Mouse (Mus musculus) NIH3T3 (cell line): ENCODE results near the gene Cadps2.

ENCODE experiments used
- DNase-seq: peaks from one replicate; pipeline ENCODE4 v3.0.0-alpha.2; 2012; ENCODE audit warnings: low read depth

Cadps2 gene

DNA sequence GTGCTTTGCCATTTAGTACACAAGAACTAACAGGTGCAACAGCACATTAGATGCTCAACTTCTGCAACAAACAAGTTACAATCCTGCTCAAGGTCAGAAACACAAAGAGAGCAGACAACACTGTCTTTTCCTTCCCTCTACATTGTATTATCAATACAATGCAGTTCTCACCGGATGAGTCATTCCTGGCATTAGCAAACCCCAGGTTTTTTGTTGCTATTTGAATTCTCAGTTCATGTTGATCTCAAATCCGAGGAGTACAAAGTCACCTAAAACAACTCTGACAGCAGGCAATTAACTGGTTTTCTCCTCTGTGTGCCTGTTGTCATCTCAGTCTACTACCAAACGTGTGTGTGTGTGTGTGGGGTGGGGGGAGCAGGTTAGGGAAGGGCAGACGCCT lies 483.1 kb downstream of the Cadps2 start:
- DNase-seq, result no peak

DNA sequence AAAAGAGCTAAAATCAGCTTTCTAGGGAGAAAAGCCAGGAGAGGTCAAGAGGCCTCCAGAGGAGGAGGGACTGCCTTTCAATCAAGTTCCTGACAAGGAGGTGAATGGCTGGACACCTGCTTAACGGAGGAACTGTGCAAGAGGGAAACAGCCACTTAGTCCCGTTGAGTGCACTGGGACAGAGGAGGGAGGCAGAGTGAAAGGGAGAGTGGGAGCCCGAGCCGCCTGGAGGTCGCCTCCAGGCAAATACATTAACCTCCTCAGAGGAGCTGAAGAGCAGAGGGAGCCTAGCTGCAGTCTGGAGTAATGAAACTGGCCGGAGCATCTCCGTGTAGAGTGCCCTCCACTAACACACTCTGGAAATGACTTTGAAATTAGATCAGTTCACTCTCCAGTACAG lies 485.7 kb downstream of the Cadps2 start:
- DNase-seq, result no peak

DNA sequence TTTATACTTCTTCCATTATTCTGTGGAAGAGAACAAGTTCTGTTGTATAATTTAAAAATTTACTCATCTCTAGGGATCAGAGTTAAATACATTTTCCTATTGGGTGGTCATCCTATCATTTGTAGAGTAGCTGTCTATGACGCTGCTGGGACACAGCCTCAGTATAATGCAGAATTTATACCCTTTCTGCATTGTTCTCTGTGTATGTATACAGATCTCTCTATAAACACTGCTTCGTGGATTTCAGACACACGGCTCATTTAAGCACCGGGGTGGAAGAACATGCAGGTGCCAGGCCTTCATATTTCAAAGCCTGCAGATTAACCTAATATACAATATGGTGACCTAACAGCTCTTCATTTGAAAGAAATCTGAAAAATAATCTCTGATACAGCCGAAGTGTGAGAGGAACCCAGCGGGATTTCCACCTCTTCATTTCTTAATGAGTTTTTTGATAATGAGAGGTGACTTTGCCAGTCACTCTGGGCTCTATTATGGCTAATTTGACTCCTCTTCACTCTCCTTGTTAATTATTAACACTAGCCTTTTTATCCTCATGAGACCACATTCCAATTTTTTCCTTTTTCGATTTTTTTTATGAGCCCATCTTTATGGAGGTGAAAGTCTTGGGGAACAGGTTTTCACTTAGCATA lies 501.7 kb downstream of the Cadps2 start:
- DNase-seq, result no peak

DNA sequence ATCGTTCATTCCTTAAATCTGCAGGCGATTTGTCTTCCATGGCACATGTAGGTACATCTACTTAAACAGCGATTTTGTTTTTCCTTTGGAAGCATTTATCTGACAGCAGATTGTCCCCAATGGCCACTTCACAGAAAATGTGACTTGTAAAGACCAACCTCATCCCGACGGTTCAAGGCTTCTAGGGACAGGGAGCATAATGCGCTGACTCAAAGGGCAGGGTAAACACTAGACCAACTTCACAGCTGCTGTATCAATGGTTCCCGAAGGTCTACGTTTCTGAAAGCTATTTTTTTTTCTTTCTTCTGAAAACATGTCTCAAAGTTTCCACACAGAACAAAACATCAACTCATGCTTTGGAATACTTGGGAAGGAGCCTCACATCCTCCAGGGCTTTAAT lies 524.3 kb downstream of the Cadps2 start:
- no peak for DNase-seq

DNA sequence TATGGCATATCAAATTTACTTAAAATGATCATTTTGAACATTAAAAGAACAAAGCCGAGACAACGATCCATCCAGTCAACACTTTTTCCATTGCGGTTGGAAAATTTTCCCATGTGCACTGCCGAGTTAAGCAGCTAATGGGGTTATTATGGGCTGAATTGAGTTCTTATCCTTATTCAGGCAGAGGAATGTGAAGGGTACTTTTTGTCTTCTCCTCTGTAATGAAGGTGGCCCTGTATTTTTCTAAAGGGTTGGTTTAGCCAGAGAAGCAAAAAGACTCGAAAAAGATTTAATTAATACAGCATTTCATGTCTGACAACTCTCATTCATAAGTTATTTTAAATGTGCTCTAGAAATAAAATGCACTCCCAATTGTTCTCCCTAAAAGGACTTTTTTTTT lies 524.9 kb downstream of the Cadps2 start:
- no peak for DNase-seq

- DNase-seq, result no peak
These were observed 533.2 kb downstream of the Cadps2 start for GRCm38 (mm10) chr6:23306046-23306445.

GRCm38 (mm10) chr6:23298596-23298995 lies 540.6 kb downstream of the Cadps2 start:
- no peak for DNase-seq

GRCm38 (mm10) chr6:23294685-23295084 lies 544.5 kb downstream of the Cadps2 start:
- DNase-seq, result no peak

DNA sequence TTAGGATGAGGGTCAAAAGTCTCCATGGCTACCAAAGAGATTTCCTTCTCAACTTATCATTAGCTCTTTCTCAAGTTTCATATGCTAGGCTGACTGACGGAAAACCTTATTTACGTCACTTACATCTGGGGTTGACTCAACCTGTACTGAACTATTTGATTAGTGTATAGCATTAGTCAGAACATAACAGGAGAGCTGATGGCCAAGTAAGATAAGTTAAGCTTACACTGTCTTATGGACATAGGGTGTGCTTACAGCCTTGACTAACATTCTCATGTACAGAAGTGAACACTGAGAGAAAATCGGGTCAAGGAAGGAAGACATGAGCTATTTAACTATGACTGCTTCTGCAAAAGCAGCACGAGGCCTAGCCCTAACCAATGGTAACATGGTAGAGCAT lies 550.5 kb downstream of the Cadps2 start:
- no peak for DNase-seq

DNA sequence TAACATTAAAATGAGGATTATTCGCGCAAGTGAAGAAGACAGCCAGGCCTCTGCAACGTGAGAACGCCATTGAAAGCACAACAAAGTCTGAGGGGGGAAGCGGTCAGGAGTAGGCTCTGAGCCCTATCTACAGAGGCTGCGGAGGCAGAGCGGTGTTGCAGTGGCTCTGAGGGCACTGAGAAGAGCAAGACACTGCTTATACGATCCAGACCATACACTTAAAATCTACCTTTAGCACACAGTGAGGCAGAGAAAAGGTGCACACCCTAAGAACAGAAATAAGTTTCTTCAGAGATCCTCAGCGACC lies 557.8 kb downstream of the Cadps2 start:
- no peak for DNase-seq

DNA sequence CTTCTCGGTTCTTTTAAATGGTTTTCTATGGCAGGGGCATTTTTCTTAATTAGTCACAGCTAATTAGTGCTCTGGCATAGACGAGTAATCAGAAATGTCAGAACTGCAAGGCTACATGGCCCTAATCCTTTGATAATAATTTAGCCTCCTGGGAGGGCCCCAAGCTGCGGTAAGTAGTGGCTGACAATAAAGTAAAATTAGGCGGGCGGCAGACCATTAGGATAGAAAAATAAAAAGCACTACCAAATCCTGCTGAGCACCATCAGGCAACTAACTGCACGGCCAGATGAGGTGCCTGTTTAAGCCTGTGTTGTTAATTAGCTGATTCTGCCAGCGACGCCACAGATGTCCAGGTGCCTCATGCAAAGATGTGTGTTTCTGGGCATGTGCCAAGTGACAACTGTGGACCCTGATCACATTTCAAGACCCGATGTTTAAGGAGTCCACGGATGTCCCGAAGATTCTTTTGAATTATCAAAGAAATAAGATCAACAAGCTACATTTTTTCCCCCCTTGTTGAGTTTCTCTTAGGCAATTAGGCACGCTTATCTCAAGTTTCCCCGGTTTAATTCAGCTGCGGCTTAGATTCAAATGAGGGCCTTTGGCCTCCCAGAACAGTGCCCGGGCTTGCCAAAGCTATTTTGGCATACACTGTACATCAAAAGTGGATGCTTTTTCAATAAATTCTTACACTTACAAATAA lies 558.3 kb downstream of the Cadps2 start:
- DNase-seq, result no peak

- DNase-seq, result no peak
These were observed 565.7 kb downstream of the Cadps2 start for GRCm38 (mm10) chr6:23273483-23273882.

- DNase-seq, result no peak
These were observed 566.2 kb downstream of the Cadps2 start for GRCm38 (mm10) chr6:23272979-23273378.

DNA sequence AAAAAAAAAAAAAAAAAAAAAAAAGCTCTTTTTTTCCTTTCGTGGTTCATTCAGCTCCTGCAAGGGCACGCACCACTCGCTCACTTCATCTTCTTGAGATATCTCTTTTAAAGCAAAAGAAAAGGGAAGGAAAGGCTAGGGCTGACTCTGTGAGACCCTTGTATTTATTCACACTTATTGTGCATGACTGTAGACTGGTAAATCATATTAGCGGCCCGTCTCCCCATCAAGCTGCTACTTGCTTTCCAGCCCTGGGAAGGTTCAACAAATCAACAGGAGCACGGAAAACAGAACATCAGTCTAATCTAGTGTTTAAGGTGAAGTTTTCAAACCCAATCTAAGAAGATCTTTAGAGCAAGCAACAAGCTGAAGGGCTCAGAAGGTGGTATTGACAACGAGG lies 566.7 kb downstream of the Cadps2 start:
- no peak for DNase-seq

GRCm38 (mm10) chr6:23260738-23261050 lies 578.5 kb downstream of the Cadps2 start:
- DNase-seq, result no peak

DNA sequence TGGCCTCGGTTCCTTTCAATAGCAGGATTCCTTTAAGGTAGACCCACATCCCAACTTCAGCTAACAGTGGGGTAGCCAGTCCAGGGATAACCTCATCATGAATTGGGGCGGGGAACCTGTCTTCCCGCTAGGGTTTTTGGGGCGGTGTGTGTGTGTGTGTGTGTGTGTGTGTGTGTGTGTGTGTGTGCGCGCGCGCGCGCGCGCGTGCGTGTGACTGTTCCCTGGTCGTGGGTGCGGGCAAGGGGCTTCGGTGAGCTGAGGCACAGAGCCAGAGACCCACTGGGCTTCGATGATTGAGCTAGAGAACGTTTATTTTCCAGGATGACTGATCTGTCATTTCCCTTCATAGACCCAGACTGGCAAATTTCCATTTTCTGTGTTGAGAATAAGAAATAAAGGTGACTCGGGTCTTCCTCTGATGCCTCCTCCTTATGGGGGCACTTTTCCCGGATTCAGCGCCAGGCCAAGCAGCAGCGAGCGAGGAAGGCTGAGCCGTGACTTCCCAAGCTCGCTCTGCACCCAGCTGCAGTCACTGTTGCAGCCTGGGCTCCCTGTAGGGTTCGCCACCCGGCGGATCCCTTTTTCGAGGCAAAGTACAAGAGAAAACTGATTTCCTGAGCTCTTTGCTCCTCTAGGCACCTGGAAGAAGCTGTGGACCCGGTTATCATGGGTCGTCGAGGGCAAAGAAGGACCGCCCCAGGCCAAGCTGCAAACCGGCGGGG lies 579.0 kb downstream of the Cadps2 start:
- no peak for DNase-seq

DNA sequence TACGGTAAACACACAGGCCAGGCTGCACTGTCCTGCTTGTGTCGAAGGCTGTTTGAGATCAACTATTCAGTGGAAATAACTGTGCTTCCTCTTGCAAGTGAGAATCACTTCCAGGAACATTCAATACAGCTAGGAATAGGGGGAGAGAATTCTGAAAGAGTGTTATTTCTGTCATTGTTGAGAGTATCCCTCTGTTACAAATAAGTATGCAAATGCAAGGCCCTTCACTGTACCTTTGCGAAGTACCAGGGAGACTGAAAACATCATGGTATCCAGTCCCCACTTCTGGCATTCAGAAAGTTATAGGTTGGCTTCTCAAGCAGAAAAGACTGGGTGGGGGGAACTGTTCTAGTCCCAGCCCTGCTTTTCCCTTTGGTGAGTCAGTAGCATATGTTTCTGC lies 581.2 kb downstream of the Cadps2 start:
- DNase-seq, result no peak

DNA sequence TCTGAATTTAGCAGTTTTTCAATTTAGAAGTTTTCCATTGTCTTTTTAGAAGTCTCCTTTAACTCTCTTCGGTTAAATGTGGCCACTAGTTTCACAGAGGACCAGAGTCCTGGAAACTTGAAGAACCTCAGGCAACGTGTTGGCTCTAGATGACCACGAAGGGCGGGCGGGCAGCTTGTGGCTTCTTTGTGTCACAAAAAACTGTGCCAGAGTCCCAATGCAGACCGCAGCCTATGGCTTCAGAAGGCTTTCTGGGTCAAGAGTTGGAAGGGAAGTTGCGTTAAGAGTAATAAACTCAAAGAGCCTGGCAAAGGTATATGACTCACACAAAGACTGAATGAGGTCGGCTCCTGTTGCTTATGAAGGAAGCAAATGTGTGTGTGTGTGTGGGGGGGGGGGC lies 584.1 kb downstream of the Cadps2 start:
- no peak for DNase-seq

DNA sequence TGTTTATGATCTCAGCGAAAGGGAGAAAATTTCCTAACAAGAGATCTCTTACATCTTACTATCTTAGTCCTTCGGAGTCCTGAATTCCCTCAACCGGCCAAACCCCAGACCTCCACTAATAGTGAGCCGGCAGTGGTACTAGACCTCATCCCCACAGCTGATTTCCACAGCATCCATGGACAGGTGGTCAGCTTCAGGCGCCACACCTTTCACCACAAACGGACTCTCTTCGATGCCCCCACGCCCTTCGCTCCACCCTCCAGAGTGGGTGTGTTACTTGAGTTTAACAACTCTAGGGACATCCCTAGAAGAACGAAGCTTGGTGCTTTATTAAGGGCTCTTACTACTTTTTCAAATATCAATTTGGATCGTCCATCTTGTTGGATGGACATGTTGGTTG lies 584.6 kb downstream of the Cadps2 start:
- no peak for DNase-seq

DNA sequence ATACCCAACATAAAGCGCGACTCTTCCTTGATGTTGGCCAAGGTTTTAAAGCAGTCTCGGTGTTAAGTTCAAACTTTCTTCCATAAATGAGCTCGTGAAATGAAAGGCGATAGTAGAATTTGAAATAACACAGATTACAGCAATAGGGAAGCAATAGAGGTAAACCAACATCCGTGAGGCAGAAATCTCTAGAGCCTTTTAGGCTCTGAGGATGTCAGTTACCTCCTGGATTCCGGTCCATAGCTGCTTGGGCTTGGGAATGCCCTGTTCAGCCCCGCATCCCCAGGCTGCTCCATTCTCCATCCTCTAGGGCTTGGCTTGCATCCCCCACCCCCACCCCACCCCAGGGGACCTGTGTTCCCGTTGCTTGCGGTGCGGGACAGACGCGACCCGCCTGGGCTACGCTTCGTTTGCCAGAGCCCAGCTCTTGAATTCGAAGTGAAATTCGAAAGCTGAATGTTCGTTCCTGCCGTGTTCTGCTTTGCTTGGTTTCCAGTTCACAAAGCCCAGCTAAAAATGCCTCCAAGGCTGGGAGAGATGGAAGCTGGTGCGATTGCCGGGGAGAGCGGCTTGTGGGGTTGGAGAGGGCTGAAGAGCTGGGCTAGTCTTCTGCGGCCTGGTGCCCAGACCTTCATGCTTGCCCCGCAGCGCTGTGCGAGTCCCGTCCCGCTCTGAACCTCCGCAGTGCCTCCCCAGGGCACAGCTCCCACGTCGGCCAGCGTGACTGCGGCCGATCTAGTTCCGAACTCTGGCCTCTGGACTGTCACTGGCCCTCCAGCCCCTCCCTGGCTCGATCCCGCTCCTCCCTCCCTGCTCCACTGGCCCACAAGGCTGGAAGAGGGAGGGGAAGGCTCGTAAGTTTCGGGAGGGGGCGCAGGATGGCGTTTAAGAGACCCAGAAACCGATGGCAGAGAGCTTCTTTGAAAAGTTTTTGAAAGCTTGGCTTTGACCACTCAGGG lies 585.6 kb downstream of the Cadps2 start:
- no peak for DNase-seq

- DNase-seq, result no peak
These were observed 586.8 kb downstream of the Cadps2 start for GRCm38 (mm10) chr6:23252196-23253135.
